Mouse (Mus musculus) adrenal gland, postnatal 10 days (tissue): ENCODE results near the gene Ccn1. TPM values are rescaled to one million over a fixed set of nuclear protein-coding genes. Genes with fewer than 3 reads are reported as not detected.

Source experiments
- DNase-seq: peaks from one replicate; pipeline ENCODE4 v3.0.0; 2021; ENCODE audit warnings: mixed read lengths
- total RNA-seq, 2 experiments: library from RNA; stranded (reverse); gene quantifications; 2 replicates each; pipeline ENCODE4 v1.2.3; 2021

Ccn1 gene
- total RNA-seq, 2 experiments from 2014 or later = 18.6 to 47.5 TPM

- DNase-seq = peak; percentile 59
Measured at GRCm38 (mm10) chr3:145650298-145651011, 674 bp upstream of the Ccn1 start.

GRCm38 (mm10) chr3:145648991-145649851, 560 bp downstream of the Ccn1 start:
- DNase-seq = peak; percentile 79

GRCm38 (mm10) chr3:145648097-145648931, 1.5 kb downstream of the Ccn1 start:
- DNase-seq = no peak

- DNase-seq = no peak
Measured at GRCm38 (mm10) chr3:145647416-145647815, 2.4 kb downstream of the Ccn1 start.

GRCm38 (mm10) chr3:145646666-145647065, 3.1 kb downstream of the Ccn1 start:
- no peak for DNase-seq

- no peak for DNase-seq
Measured at GRCm38 (mm10) chr3:145646009-145646408, 3.8 kb downstream of the Ccn1 start.

- no peak for DNase-seq
Measured at GRCm38 (mm10) chr3:145645463-145645862, 4.3 kb downstream of the Ccn1 start.

- peak; percentile 41 for DNase-seq
Measured at GRCm38 (mm10) chr3:145642861-145643260, 6.9 kb downstream of the Ccn1 start.

- DNase-seq = no peak
Measured at GRCm38 (mm10) chr3:145641878-145642277, 7.9 kb downstream of the Ccn1 start.

- DNase-seq = no peak
Measured at GRCm38 (mm10) chr3:145641036-145641685, 8.6 kb downstream of the Ccn1 start.

- no peak for DNase-seq
Measured at GRCm38 (mm10) chr3:145640583-145640982, 9.2 kb downstream of the Ccn1 start.

- no peak for DNase-seq
Measured at GRCm38 (mm10) chr3:145640170-145640569, 9.6 kb downstream of the Ccn1 start.

GRCm38 (mm10) chr3:145634002-145634710, 15.6 kb downstream of the Ccn1 start:
- no peak for DNase-seq

GRCm38 (mm10) chr3:145632888-145633287, 16.9 kb downstream of the Ccn1 start:
- no peak for DNase-seq

GRCm38 (mm10) chr3:145628643-145629042, 21.1 kb downstream of the Ccn1 start:
- DNase-seq = no peak

- peak; percentile 44 for DNase-seq
Measured at GRCm38 (mm10) chr3:145627830-145628229, 22.0 kb downstream of the Ccn1 start.

- DNase-seq = no peak
Measured at GRCm38 (mm10) chr3:145626063-145626462, 23.7 kb downstream of the Ccn1 start.

- DNase-seq = no peak
Measured at GRCm38 (mm10) chr3:145625546-145625945, 24.2 kb downstream of the Ccn1 start.

- DNase-seq = peak; percentile 65
Measured at GRCm38 (mm10) chr3:145624786-145625185, 25.0 kb downstream of the Ccn1 start.

- DNase-seq = no peak
Measured at GRCm38 (mm10) chr3:145623047-145623446, 26.7 kb downstream of the Ccn1 start.

GRCm38 (mm10) chr3:145621209-145621608, 28.6 kb downstream of the Ccn1 start:
- DNase-seq = no peak
